ENCODE assay signal across 8 mouse cellular contexts in the genomic region with DNA sequence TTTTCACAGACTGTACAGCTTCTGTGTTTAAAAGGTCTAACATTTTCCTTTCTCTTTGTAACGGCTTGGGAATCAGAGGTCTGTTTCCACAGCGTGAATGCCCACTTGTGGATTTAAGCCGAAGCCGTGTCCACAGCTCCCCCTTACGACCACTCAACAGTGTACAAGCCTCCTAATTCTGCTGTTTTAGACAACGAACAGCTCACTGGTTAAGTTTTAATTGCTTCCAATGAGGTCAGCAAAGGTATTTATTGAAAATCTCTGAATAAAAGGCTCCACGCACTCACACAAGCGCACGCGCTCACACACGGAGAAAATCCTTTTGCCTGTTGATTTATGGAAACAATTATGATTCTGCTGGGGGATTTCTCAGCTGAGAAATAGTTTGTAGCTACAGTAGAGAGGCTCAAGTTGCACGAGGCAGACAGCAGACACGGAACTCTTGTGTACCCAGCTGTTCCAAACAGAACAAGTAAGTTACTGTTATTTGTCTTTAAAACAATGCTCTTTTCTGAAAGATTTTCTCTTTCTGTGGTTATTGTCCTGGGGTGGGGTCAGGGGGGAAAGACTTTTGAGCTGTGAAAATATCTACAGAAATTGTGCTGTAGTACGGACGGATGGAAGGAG. TPM values are rescaled to one million over a fixed set of nuclear protein-coding genes. Genes with fewer than 3 reads are reported as not detected.
DNase-seq lines count a peak whose midpoint lies in the region; ATAC-seq lines count a peak whose summit lies in the region.

A gene (plus strand): TSS at position 280 of the 627 bp plus-strand sequence.

- H3K9ac ChIP-seq in neural tube, embryonic 15.5 days (replicated peaks): no peak within 1 kb of the TSS

- H3K9me3 ChIP-seq in neural tube, embryonic 15.5 days (replicated peaks): no peaks in the 10 kb centered on the region

- ATAC-seq in neural tube, embryonic 15.5 days (ENCODE audit: low FRiP score): peak; percentile 71; the same call in 1 of the 2 replicates
- ATAC-seq in megakaryocyte-erythroid progenitor cell, adult 5-6 weeks (replicated peaks; ENCODE audit: low FRiP score, low TSS enrichment, poor library complexity, severe bottlenecking): no peak

- peak within 1 kb of the TSS; percentile 35 for H3K4me2 ChIP-seq in neural tube, embryonic 15.5 days

- WGBS in neural tube, embryonic 15.5 days: 50% methylated on average over 15 of the region's 15 CpGs

- peaks cover 10% of the 10 kb centered on the region; the same call in 1 of the 2 replicates for H3K4me1 ChIP-seq in neural tube, embryonic 15.5 days

- no peak within 1 kb of the TSS for H3K27ac ChIP-seq in neural tube, embryonic 15.5 days (replicated peaks)

- H3K4me3 ChIP-seq in neural tube, embryonic 15.5 days (replicated peaks): no peak within 1 kb of the TSS

- DNase-seq in heart, postnatal 4 days: peak; percentile 14
- no peak for DNase-seq in heart, adult 8-10 months (ENCODE audit: low spot score)
- DNase-seq in R1 (ENCODE audit: low read depth, low spot score): peak; percentile 13
- peak; percentile 80 for DNase-seq in fibroblast of lung, adult 2 months (ENCODE audit: low read depth)
- DNase-seq in layer of hippocampus, postnatal 10 days (ENCODE audit: low spot score in 2 of 2): peak; percentile 30 to 46
- no peak for DNase-seq in c-Kit-positive CD71-positive TER-119-positive erythroid progenitor cells, embryonic 14.5 days (ENCODE audit: low spot score)

- no peaks in the 10 kb centered on the region for H3K36me3 ChIP-seq in neural tube, embryonic 15.5 days

- no peaks in the 10 kb centered on the region for H3K27me3 ChIP-seq in neural tube, embryonic 15.5 days (replicated peaks)

RNA-seq across cellular contexts. Expression of the gene that starts here (rescaled TPM):
- under 1 TPM; 0.55 to 0.59 TPM for total RNA-seq in heart, postnatal 4 days (2021)
- 1 to 10 TPM; 1.6 to 4.1 (median 2.5) TPM for total RNA-seq in heart, adult 8-10 months (2022)
- under 1 TPM; 0.41 to 0.76 TPM for total RNA-seq in layer of hippocampus, postnatal 10 days (2021)
- polyA plus RNA-seq in neural tube, embryonic 15.5 days (2015; fragmentation: Nextera tagmentation; extraction: Ambion mirVana): 0.87 and 1.0 TPM in 2 replicates
- not detected in 2 replicates for total RNA-seq in megakaryocyte-erythroid progenitor cell, adult 5-6 weeks (2014; fragmentation: Nextera tagmentation)
- total RNA-seq in megakaryocyte-erythroid progenitor cell, adult 5-6 weeks (2017): not detected in 2 replicates

Comparison
In these comparisons a context has a peak if more than half of its experiments do, and no peak if none do; other contexts are left out.
1. Peak in DNase-seq in heart, postnatal 4 days; RNA of the gene not detected or under 1 TPM.
2. Peak in DNase-seq in layer of hippocampus, postnatal 10 days; RNA of the gene not detected or under 1 TPM.
3. DNase-seq: peak in R1 (single experiment) and fibroblast of lung, adult 2 months (single experiment); none in heart, adult 8-10 months (single experiment) and c-Kit-positive CD71-positive TER-119-positive erythroid progenitor cells, embryonic 14.5 days (single experiment).